Mouse (Mus musculus) liver, adult 2 months (tissue): Measurements from ENCODE around the gene Col11a2.

Source experiments
- CTCF ChIP-seq: fragments of 200-500 bp; IDR thresholded peaks from 2 replicates; pipeline ENCODE4 v1.5.1; 2011; ENCODE audit warnings: low read depth, low read length, control low read depth
- POLR2A ChIP-seq: fragments of 200-500 bp; IDR thresholded peaks from 2 replicates; pipeline ENCODE4 v1.6.1; 2011; ENCODE audit warnings: low read length, control low read depth; ENCODE audit not compliant: insufficient read depth; ENCODE audit errors: extremely low read depth

- TF ChIP-seq CTCF (no peak), POLR2A (no peak)
These were observed 40.4 kb downstream of the Col11a2 start for GRCm38 (mm10) chr17:34079621-34080020.
